Mouse (Mus musculus): ENCODE measurements around the gene Srxn1. TPM values are rescaled to one million over a fixed set of nuclear protein-coding genes. Genes with fewer than 3 reads are reported as not detected.
A peak's percentile ranks its signal among the peaks of the same experiment; 100 is the strongest.

The Srxn1 gene
- polyA plus RNA-seq, 1 experiment from 2014 or later: 13.8 TPM

DNA sequence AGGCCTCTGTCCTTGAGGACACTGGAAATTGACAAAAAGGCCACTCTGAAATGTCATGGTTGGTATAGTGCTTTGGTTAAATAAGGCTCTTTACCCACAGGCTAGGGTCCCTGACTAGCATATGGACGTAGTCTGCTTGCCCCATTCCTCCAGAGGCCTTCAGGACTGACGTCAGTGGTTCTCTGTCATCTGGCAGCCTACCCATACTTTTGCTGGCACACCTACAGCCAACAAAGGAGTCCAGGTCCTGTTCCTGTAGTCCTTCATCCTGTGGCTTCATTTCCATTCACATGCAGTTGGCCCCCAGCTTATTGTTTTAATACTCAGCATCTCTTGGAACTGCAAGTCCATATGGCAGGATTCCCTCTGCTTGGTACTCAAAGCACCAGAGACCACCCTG, 8.4 kb upstream of the Srxn1 start:
- Histone ChIP-seq H3K27me3 (ENCODE audit: control insufficient read depth, insufficient read depth, low read length) (peaks cover 43% of the 10 kb centered on the region), H3K27ac (ENCODE audit: low read length) (no peak overlapping the region), H3K36me3 (ENCODE audit: control insufficient read depth, insufficient read depth, low read length) (no peaks in the 10 kb centered on the region), H3K9ac (ENCODE audit: low read length) (no peak overlapping the region), H3K4me2 (ENCODE audit: low read depth, low read length) (no peak overlapping the region), H3K4me3 (replicated peaks; ENCODE audit: low read length) (no peak overlapping the region), H3K9me3 (replicated peaks; ENCODE audit: control insufficient read depth, low read length) (no peaks in the 10 kb centered on the region), H3K4me1 (ENCODE audit: control insufficient read depth, insufficient read depth, low read length) (peaks cover 7% of the 10 kb centered on the region; the same call in 1 of the 2 replicates)
- ATAC-seq (ENCODE audit: insufficient read depth, low FRiP score): no peak
- WGBS: 75% methylated on average over 2 of the region's 2 CpGs

GRCm38 (mm10) chr2:152097916-152098315, 7.4 kb upstream of the Srxn1 start:
- H3K4me3 ChIP-seq (replicated peaks; ENCODE audit: low read length): no peak overlapping the region
- WGBS: 67% methylated on average over 11 of the region's 11 CpGs
- H3K9me3 ChIP-seq (replicated peaks; ENCODE audit: control insufficient read depth, low read length): no peaks in the 10 kb centered on the region
- H3K27me3 ChIP-seq (ENCODE audit: control insufficient read depth, insufficient read depth, low read length): peaks cover 34% of the 10 kb centered on the region
- no peak overlapping the region for H3K4me2 ChIP-seq (ENCODE audit: low read depth, low read length)
- no peak for ATAC-seq (ENCODE audit: insufficient read depth, low FRiP score)
- H3K36me3 ChIP-seq (ENCODE audit: control insufficient read depth, insufficient read depth, low read length): no peaks in the 10 kb centered on the region
- no peak overlapping the region for H3K9ac ChIP-seq (ENCODE audit: low read length)
- H3K4me1 ChIP-seq (ENCODE audit: control insufficient read depth, insufficient read depth, low read length): peaks cover 7% of the 10 kb centered on the region; the same call in 1 of the 2 replicates
- H3K27ac ChIP-seq (ENCODE audit: low read length): no peak overlapping the region

- Histone ChIP-seq H3K4me2 (ENCODE audit: low read depth, low read length) (no peak overlapping the region), H3K9ac (ENCODE audit: low read length) (no peak overlapping the region), H3K36me3 (ENCODE audit: control insufficient read depth, insufficient read depth, low read length) (no peaks in the 10 kb centered on the region), H3K9me3 (replicated peaks; ENCODE audit: control insufficient read depth, low read length) (no peaks in the 10 kb centered on the region), H3K4me3 (replicated peaks; ENCODE audit: low read length) (no peak overlapping the region), H3K27me3 (ENCODE audit: control insufficient read depth, insufficient read depth, low read length) (peaks cover 18% of the 10 kb centered on the region), H3K27ac (ENCODE audit: low read length) (no peak overlapping the region), H3K4me1 (ENCODE audit: control insufficient read depth, insufficient read depth, low read length) (peaks cover 3% of the 10 kb centered on the region; the same call in 1 of the 2 replicates)
- no peak for ATAC-seq (ENCODE audit: insufficient read depth, low FRiP score)
- WGBS: 66% methylated on average over 3 of the region's 3 CpGs
Observed at GRCm38 (mm10) chr2:152099538-152099937, 5.8 kb upstream of the Srxn1 start.

GRCm38 (mm10) chr2:152101761-152102160, 3.6 kb upstream of the Srxn1 start:
- H3K9ac ChIP-seq (ENCODE audit: low read length): no peak overlapping the region
- ATAC-seq (ENCODE audit: insufficient read depth, low FRiP score): no peak
- peaks cover 5% of the 10 kb centered on the region; the same call in 1 of the 2 replicates for H3K4me1 ChIP-seq (ENCODE audit: control insufficient read depth, insufficient read depth, low read length)
- H3K4me2 ChIP-seq (ENCODE audit: low read depth, low read length): no peak overlapping the region
- H3K36me3 ChIP-seq (ENCODE audit: control insufficient read depth, insufficient read depth, low read length): no peaks in the 10 kb centered on the region
- no peaks in the 10 kb centered on the region for H3K9me3 ChIP-seq (replicated peaks; ENCODE audit: control insufficient read depth, low read length)
- WGBS: 67% methylated on average over 13 of the region's 13 CpGs
- no peak overlapping the region for H3K27ac ChIP-seq (ENCODE audit: low read length)
- no peak overlapping the region for H3K4me3 ChIP-seq (replicated peaks; ENCODE audit: low read length)
- H3K27me3 ChIP-seq (ENCODE audit: control insufficient read depth, insufficient read depth, low read length): no peaks in the 10 kb centered on the region

DNA sequence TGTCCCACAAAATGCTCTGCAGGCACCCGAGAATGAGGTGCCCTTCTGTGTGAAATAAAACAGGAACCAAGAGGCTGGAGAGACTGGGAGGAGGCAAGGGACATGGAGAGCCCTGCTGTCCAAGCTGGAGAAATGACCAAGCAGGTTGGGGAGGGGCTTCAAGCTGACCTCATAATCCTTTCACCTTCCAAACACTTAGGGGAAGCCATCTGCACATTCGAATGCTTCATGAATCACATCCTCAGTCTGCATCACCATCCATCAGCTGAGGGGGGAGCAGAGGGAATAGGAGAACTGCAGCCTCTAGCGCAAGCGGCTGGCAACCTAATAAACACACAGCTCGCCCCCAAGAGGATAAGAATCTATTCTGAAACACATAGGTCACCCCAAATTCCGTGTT, 2.9 kb upstream of the Srxn1 start:
- no peaks in the 10 kb centered on the region for H3K9me3 ChIP-seq (replicated peaks; ENCODE audit: control insufficient read depth, low read length)
- no peak overlapping the region for H3K27ac ChIP-seq (ENCODE audit: low read length)
- H3K4me2 ChIP-seq (ENCODE audit: low read depth, low read length): no peak overlapping the region
- no peak overlapping the region for H3K4me3 ChIP-seq (replicated peaks; ENCODE audit: low read length)
- H3K4me1 ChIP-seq (ENCODE audit: control insufficient read depth, insufficient read depth, low read length): peaks cover 5% of the 10 kb centered on the region; the same call in 1 of the 2 replicates
- no peaks in the 10 kb centered on the region for H3K27me3 ChIP-seq (ENCODE audit: control insufficient read depth, insufficient read depth, low read length)
- no peak for ATAC-seq (ENCODE audit: insufficient read depth, low FRiP score)
- no peaks in the 10 kb centered on the region for H3K36me3 ChIP-seq (ENCODE audit: control insufficient read depth, insufficient read depth, low read length)
- WGBS: 49% methylated on average over 6 of the region's 6 CpGs
- no peak overlapping the region for H3K9ac ChIP-seq (ENCODE audit: low read length)

- Histone ChIP-seq H3K9ac (ENCODE audit: low read length) (peak overlapping the region; percentile 89), H3K27ac (ENCODE audit: low read length) (0 out of 2 replicates have a peak overlapping the region, but pooled peaks have one; percentile 34), H3K4me3 (replicated peaks; ENCODE audit: low read length) (peak overlapping the region; percentile 79), H3K36me3 (ENCODE audit: control insufficient read depth, insufficient read depth, low read length) (no peaks in the 10 kb centered on the region), H3K4me1 (ENCODE audit: control insufficient read depth, insufficient read depth, low read length) (peaks cover 5% of the 10 kb centered on the region; the same call in 1 of the 2 replicates), H3K27me3 (ENCODE audit: control insufficient read depth, insufficient read depth, low read length) (no peaks in the 10 kb centered on the region), H3K4me2 (ENCODE audit: low read depth, low read length) (peak overlapping the region; percentile 84), H3K9me3 (replicated peaks; ENCODE audit: control insufficient read depth, low read length) (no peaks in the 10 kb centered on the region)
- 19% methylated on average over 17 of the region's 17 CpGs for WGBS
- no peak; the same call in 1 of the 2 replicates for ATAC-seq (ENCODE audit: insufficient read depth, low FRiP score)
Observed at GRCm38 (mm10) chr2:152104711-152105317, 502 bp upstream of the Srxn1 start.

DNA sequence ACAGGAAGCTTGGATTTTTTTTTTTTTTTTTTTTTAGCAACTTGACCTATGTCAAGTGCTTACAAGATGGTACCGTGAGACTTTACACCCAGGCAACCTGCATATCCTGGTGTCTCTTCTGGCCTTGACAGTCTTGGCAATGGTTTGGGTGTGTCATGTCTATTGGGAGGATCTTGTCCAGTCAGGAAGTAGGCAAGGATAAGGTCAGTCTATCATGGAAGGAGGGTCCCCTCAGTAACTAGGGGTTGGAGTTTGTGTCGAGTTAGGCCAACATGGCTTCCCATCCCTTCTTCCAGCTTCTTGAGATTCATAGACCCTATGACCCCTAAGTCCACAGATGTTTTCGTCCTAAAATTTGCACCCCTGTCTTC, 894 bp downstream of the Srxn1 start:
- Histone ChIP-seq H3K9ac (ENCODE audit: low read length) (no peak overlapping the region; the same call in 1 of the 2 replicates), H3K36me3 (ENCODE audit: control insufficient read depth, insufficient read depth, low read length) (no peaks in the 10 kb centered on the region), H3K9me3 (replicated peaks; ENCODE audit: control insufficient read depth, low read length) (no peaks in the 10 kb centered on the region), H3K4me2 (ENCODE audit: low read depth, low read length) (peak overlapping the region; percentile 84), H3K4me3 (replicated peaks; ENCODE audit: low read length) (peak overlapping the region; percentile 79), H3K4me1 (ENCODE audit: control insufficient read depth, insufficient read depth, low read length) (peaks cover 5% of the 10 kb centered on the region; the same call in 1 of the 2 replicates), H3K27me3 (ENCODE audit: control insufficient read depth, insufficient read depth, low read length) (no peaks in the 10 kb centered on the region), H3K27ac (ENCODE audit: low read length) (no peak overlapping the region)
- 86% methylated on average over 3 of the region's 3 CpGs for WGBS
- no peak for ATAC-seq (ENCODE audit: insufficient read depth, low FRiP score)

DNA sequence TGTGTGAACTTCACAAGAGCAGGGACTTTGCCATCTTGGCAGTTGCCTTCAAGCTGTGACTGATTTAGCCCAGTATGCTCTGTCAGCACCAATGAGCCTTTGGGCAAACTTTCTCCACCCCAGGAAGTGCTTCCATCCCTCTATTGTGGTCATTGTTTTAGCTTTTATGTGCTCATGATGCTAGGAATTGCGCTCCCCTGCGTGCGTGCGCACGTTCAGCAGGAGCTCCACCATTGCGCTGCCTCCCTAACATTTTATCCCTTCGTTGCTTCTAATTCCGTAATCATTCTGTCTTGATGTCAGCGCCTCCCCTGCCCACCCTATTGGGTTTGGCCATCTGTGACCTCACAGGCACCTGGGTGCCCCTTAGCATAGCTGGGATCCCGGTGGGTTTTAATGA, 1.3 kb downstream of the Srxn1 start:
- H3K9me3 ChIP-seq (replicated peaks; ENCODE audit: control insufficient read depth, low read length): no peaks in the 10 kb centered on the region
- no peak overlapping the region for H3K4me2 ChIP-seq (ENCODE audit: low read depth, low read length)
- H3K27me3 ChIP-seq (ENCODE audit: control insufficient read depth, insufficient read depth, low read length): no peaks in the 10 kb centered on the region
- no peak overlapping the region for H3K27ac ChIP-seq (ENCODE audit: low read length)
- 94% methylated on average over 10 of the region's 10 CpGs for WGBS
- no peak overlapping the region for H3K4me3 ChIP-seq (replicated peaks; ENCODE audit: low read length)
- no peak overlapping the region for H3K9ac ChIP-seq (ENCODE audit: low read length)
- no peak for ATAC-seq (ENCODE audit: insufficient read depth, low FRiP score)
- no peaks in the 10 kb centered on the region for H3K36me3 ChIP-seq (ENCODE audit: control insufficient read depth, insufficient read depth, low read length)
- H3K4me1 ChIP-seq (ENCODE audit: control insufficient read depth, insufficient read depth, low read length): peaks cover 5% of the 10 kb centered on the region; the same call in 1 of the 2 replicates

DNA sequence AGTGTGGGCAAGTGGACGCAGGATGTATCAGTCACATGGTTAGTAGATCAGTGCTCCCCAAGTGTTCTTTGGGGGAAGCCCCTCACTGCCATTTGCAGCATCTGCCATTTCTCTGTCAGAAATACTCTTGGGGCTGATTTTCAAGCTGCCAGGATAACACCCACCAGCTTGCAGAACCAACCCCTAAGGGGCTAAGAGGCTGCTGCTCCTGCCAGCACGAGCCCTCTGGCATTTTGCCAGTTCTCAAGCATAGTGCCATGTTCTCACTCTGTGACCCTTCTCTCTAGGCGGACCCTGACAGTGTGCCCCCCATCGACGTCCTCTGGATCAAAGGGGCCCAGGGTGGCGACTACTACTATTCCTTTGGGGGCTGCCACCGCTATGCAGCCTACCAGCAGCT, 3.4 kb downstream of the Srxn1 start:
- Histone ChIP-seq H3K27me3 (ENCODE audit: control insufficient read depth, insufficient read depth, low read length) (no peaks in the 10 kb centered on the region), H3K9me3 (replicated peaks; ENCODE audit: control insufficient read depth, low read length) (no peaks in the 10 kb centered on the region), H3K4me1 (ENCODE audit: control insufficient read depth, insufficient read depth, low read length) (peaks cover 5% of the 10 kb centered on the region; the same call in 1 of the 2 replicates), H3K4me3 (replicated peaks; ENCODE audit: low read length) (no peak overlapping the region), H3K36me3 (ENCODE audit: control insufficient read depth, insufficient read depth, low read length) (no peaks in the 10 kb centered on the region), H3K4me2 (ENCODE audit: low read depth, low read length) (no peak overlapping the region), H3K9ac (ENCODE audit: low read length) (no peak overlapping the region), H3K27ac (ENCODE audit: low read length) (no peak overlapping the region)
- no peak for ATAC-seq (ENCODE audit: insufficient read depth, low FRiP score)
- WGBS: 82% methylated on average over 7 of the region's 7 CpGs

Data from stomach, embryonic 16.5 days (tissue).